Mouse (Mus musculus): Measurements from ENCODE around the gene Ermp1. TPM values are rescaled to one million over a fixed set of nuclear protein-coding genes. Genes with fewer than 3 reads are reported as not detected.

The Ermp1 gene
- polyA plus RNA-seq, 1 experiment from 2014 or later = 7.9 TPM

DNA sequence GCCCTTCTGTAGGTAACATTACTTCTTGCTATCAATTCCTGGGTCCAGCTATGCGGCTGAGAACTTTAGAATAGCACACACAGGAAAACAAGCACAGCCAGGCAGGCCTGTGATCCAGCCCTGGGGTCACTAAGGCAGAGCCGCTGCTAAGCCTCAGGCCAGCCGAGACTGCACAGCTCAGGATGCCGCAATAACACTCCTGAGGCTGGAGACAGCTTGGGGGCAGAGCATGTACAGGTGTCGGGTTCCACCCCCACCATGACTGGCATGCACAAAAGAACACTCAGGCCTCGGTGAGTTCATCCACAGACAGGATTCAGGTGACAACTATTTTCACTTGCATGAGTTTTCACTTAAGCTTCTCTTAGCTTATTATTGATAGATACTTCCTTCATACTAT lies 6.0 kb downstream of the Ermp1 start:
- WGBS = 51% methylated on average over 6 of the region's 6 CpGs
- ATAC-seq (ENCODE audit: borderline replicate concordance, extremely low read depth, low FRiP score, low TSS enrichment) = no peak
- no peak overlapping the region for H3K9ac ChIP-seq
- no peaks in the 10 kb centered on the region for H3K36me3 ChIP-seq
- H3K9me3 ChIP-seq = no peaks in the 10 kb centered on the region
- H3K4me2 ChIP-seq = no peak overlapping the region
- H3K27ac ChIP-seq = no peak overlapping the region
- no peak overlapping the region for H3K4me3 ChIP-seq
- H3K27me3 ChIP-seq = peaks cover 20% of the 10 kb centered on the region; the same call in 1 of the 2 replicates
- H3K4me1 ChIP-seq = 0 out of 2 replicates have a peak, but pooled peaks cover under 1% of the 10 kb centered on the region

DNA sequence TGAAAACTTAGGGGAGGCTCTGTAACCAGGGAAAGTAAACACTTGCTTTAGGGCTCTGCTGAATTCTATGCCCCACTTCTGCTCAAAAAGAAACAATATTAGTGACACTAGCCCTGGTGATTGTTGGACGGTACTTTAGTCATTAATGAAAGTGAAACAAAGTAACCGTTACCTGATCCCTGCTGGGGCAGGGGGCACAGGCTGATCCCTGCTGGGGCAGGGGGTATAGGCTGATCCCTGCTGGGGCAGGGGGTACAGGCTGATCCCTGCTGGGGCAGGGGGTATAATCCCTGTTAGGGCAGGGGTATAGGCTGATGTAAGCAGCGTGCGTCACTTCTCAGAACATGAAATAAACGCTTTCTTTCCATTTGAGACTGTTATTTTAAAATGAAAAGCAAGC lies 6.7 kb downstream of the Ermp1 start:
- H3K4me3 ChIP-seq = no peak overlapping the region
- ATAC-seq (ENCODE audit: borderline replicate concordance, extremely low read depth, low FRiP score, low TSS enrichment) = no peak
- H3K4me2 ChIP-seq = peak overlapping the region; percentile 38; the same call in 1 of the 2 replicates
- H3K4me1 ChIP-seq = no peaks in the 10 kb centered on the region
- no peak overlapping the region for H3K9ac ChIP-seq
- 74% methylated on average over 5 of the region's 5 CpGs for WGBS
- peaks cover 19% of the 10 kb centered on the region; the same call in 1 of the 2 replicates for H3K27me3 ChIP-seq
- no peaks in the 10 kb centered on the region for H3K36me3 ChIP-seq
- no peak overlapping the region for H3K27ac ChIP-seq
- no peaks in the 10 kb centered on the region for H3K9me3 ChIP-seq

DNA sequence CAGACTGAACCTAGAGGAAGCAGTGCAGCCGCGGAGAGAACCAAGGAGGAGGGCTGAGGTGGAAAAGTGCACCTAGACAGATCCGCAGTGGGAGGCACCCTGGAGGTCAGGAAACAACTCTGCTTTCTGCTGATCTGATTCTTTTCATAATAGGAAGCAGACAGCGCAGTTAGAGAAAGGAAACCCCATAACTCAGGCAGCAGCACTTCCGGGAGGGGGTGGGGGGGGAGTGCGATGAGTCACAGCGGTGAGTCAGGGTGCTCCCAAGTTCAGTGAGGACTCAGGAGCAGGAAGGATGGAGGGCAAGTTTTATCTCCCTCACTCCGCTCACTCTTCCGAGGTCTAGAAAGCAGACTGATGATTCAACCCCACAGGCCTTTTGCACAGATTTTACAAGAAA lies 7.2 kb downstream of the Ermp1 start:
- no peak overlapping the region for H3K4me3 ChIP-seq
- H3K9ac ChIP-seq = no peak overlapping the region
- H3K27ac ChIP-seq = no peak overlapping the region
- no peak for ATAC-seq (ENCODE audit: borderline replicate concordance, extremely low read depth, low FRiP score, low TSS enrichment)
- 37% methylated on average over 9 of the region's 9 CpGs for whole genome bisulfite sequencing
- no peaks in the 10 kb centered on the region for H3K9me3 ChIP-seq
- no peaks in the 10 kb centered on the region for H3K4me1 ChIP-seq
- H3K27me3 ChIP-seq = peaks cover 14% of the 10 kb centered on the region; the same call in 1 of the 2 replicates
- peak overlapping the region; percentile 38 for H3K4me2 ChIP-seq
- H3K36me3 ChIP-seq = no peaks in the 10 kb centered on the region

DNA sequence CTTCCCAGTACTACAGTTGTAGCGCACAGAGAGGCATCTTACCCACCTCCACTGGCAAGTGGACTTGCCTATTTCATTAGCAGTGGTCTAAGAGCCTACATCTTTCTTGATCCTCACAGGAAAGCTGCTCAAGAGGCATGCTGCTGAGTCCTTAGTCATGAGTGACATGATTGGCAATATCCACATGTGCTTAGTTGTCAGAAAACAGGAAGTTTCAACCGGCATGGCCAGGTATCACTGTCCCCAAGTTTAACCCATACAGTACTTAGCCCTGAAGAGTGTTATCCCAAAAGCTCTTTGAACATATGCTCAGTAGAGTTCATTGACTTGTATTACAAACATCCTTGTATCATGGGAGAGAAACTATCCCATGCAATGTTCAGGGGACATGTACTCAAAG lies 36.1 kb downstream of the Ermp1 start:
- H3K9ac ChIP-seq = no peak overlapping the region
- H3K4me2 ChIP-seq = no peak overlapping the region
- ATAC-seq (ENCODE audit: borderline replicate concordance, extremely low read depth, low FRiP score, low TSS enrichment) = no peak
- no peaks in the 10 kb centered on the region for H3K27me3 ChIP-seq
- H3K4me3 ChIP-seq = no peak overlapping the region
- no peaks in the 10 kb centered on the region for H3K4me1 ChIP-seq
- no peak overlapping the region for H3K27ac ChIP-seq
- WGBS = 81% methylated on average over 2 of the region's 2 CpGs
- no peaks in the 10 kb centered on the region for H3K9me3 ChIP-seq
- H3K36me3 ChIP-seq = peaks cover 10% of the 10 kb centered on the region; the same call in 1 of the 2 replicates

DNA sequence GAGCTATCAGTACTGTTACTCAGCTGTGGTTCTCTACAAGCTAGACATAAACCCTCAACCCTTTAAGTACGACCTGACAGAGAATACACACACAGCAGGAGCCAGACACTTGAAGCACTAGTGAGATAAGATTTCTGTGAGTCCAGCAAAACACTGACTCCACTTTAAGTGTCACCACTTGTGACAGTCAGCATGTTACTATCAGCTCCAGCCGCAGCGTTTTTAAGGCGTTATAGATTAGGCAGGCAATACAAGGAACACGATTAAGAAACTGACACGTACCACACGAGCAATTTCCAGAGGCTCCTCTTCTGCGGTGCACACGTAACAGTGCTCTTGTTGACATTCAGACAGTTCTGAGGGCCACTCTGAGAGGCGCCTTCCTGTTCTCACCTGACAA lies 37.3 kb downstream of the Ermp1 start:
- H3K9ac ChIP-seq = no peak overlapping the region
- no peak for ATAC-seq (ENCODE audit: borderline replicate concordance, extremely low read depth, low FRiP score, low TSS enrichment)
- no peak overlapping the region for H3K27ac ChIP-seq
- H3K9me3 ChIP-seq = no peaks in the 10 kb centered on the region
- peaks cover 10% of the 10 kb centered on the region; the same call in 1 of the 2 replicates for H3K36me3 ChIP-seq
- H3K27me3 ChIP-seq = no peaks in the 10 kb centered on the region
- H3K4me2 ChIP-seq = no peak overlapping the region
- H3K4me3 ChIP-seq = no peak overlapping the region
- H3K4me1 ChIP-seq = no peaks in the 10 kb centered on the region
- WGBS = 51% methylated on average over 10 of the region's 10 CpGs

DNA sequence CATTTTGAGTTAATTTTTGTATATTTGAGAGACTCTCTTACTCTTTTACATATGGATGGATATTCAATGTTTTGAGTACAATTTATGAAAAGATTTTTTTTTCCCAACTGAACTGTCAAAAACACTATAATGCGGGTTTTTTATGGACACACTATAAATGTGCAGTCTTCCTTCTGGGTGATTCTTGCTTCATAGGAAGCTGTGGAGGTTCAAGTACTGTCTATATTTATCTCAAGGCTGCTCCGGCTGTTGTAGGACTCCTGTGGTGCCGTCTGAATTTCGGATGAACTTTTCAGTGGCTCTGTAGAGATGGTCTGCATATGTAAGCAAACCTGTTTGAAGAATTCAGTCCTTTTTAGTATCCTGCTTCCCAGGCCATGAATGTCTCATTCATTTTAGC lies 40.0 kb downstream of the Ermp1 start:
- no peaks in the 10 kb centered on the region for H3K27me3 ChIP-seq
- no peak overlapping the region for H3K27ac ChIP-seq
- no peaks in the 10 kb centered on the region for H3K9me3 ChIP-seq
- 88% methylated on average over 4 of the region's 4 CpGs for WGBS
- no peak overlapping the region for H3K4me3 ChIP-seq
- H3K9ac ChIP-seq = no peak overlapping the region
- no peak for ATAC-seq (ENCODE audit: borderline replicate concordance, extremely low read depth, low FRiP score, low TSS enrichment)
- peaks cover 21% of the 10 kb centered on the region for H3K36me3 ChIP-seq
- H3K4me2 ChIP-seq = no peak overlapping the region
- no peaks in the 10 kb centered on the region for H3K4me1 ChIP-seq

DNA sequence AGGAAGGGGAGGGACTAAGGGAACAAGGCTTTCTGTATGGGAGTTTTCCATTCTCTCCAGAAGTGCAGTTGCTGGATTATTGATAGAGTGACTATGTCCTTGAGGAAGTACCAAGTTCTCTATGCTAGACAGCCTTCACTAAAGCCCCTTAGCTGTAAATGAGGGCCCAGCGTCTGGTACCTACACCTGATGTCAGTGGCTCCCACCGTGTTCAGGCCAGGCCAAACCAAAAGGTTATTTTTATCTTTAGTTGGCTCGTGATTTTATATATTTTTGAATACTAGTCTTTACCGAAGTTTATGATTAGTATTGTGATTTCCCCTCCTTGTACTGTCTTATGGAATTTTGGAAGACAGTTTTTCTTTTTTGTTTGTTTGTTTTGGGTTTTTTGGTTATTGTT lies 40.7 kb downstream of the Ermp1 start:
- H3K4me2 ChIP-seq = no peak overlapping the region
- H3K9ac ChIP-seq = no peak overlapping the region
- WGBS = 89% methylated on average over 4 of the region's 4 CpGs
- H3K9me3 ChIP-seq = no peaks in the 10 kb centered on the region
- H3K4me3 ChIP-seq = no peak overlapping the region
- no peaks in the 10 kb centered on the region for H3K27me3 ChIP-seq
- no peak for ATAC-seq (ENCODE audit: borderline replicate concordance, extremely low read depth, low FRiP score, low TSS enrichment)
- H3K36me3 ChIP-seq = peaks cover 28% of the 10 kb centered on the region
- no peak overlapping the region for H3K27ac ChIP-seq
- no peaks in the 10 kb centered on the region for H3K4me1 ChIP-seq

DNA sequence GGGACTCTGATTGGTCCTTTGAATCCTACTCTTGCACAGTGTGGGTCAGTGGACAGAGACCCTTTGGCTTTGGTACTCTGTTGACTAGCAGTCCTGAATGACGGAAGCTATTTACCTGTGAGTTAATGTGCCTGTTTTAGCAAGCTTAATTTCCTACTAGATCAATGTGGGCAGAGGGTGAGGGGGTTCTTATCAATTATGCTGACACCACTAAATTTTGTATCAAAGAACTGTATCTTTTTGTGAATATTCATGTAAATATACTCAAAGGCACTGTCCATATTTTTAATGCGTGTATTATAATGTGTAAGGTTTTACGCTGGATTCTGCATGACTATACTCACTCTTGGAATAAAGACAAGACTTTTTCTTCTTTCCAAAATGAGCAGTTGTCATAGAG lies 43.6 kb downstream of the Ermp1 start:
- no peak overlapping the region for H3K4me3 ChIP-seq
- H3K4me2 ChIP-seq = no peak overlapping the region
- no peaks in the 10 kb centered on the region for H3K4me1 ChIP-seq
- WGBS = 93% methylated on average over 3 of the region's 3 CpGs
- no peak for ATAC-seq (ENCODE audit: borderline replicate concordance, extremely low read depth, low FRiP score, low TSS enrichment)
- no peaks in the 10 kb centered on the region for H3K27me3 ChIP-seq
- H3K36me3 ChIP-seq = peaks cover 41% of the 10 kb centered on the region
- H3K9me3 ChIP-seq = no peaks in the 10 kb centered on the region
- H3K9ac ChIP-seq = no peak overlapping the region
- H3K27ac ChIP-seq = no peak overlapping the region

DNA sequence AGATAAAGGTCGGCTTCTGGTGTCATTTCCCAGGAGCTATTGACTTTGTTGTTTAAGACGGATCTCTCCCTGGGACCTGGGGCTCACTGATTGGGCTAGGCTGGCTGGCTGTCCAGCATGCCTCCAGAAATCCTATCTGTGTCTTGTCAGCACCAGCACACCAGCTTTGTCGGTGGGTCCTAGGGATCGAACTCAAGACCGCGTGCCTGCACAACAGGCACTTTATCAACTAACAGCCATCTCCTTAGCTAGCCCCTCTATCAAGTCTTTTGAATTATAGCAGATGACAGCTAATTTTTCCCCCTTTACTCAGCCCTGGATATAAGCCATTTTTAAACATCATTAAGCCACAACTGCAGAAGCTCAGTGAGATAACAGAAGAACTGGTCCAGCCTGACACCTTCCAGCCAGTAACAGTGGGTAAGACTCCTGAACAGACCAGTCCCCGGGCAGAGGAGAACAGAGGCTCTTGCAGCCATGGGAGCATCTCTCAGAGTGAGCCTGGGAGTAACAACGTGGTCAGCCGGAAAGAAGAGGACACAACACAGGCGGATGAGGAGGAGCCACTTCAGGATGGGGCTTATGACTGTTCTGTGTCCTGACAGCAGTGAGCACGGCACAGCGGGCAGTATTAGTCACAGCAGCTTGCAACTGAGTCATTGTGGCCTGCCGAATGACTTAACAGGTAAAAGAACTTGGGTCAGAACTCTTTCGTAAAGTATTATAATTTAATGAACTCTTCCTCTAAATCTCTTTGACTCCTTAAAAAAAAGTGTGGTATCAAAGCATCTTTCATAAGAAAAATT lies 44.5 kb downstream of the Ermp1 start:
- Histone ChIP-seq H3K4me1 (no peaks in the 10 kb centered on the region), H3K27me3 (no peaks in the 10 kb centered on the region), H3K27ac (no peak overlapping the region), H3K36me3 (peaks cover 50% of the 10 kb centered on the region), H3K9ac (no peak overlapping the region), H3K9me3 (no peaks in the 10 kb centered on the region), H3K4me2 (no peak overlapping the region), H3K4me3 (no peak overlapping the region)
- 78% methylated on average over 14 of the region's 14 CpGs for WGBS
- ATAC-seq (ENCODE audit: borderline replicate concordance, extremely low read depth, low FRiP score, low TSS enrichment) = no peak

DNA sequence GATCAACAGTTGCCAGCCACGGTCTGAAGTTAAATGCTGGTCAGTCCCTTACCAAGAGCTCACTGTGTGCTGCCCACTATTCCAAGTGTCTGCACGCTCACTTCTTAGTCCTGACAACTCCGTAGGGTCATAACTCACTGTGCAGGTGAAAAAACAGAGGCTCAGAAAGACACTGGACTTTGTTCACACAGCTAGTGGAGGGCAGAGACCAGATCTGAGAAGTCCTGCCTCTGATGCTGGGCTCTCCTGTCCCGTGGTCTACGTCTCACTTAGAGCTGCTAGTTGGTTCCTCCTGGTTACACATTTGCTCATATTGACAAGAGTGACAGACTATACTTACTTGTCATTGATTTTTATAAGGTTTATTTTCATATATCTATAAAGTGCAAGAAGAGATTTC lies 49.2 kb downstream of the Ermp1 start:
- Histone ChIP-seq H3K4me2 (no peak overlapping the region), H3K9ac (no peak overlapping the region), H3K4me3 (no peak overlapping the region), H3K9me3 (no peaks in the 10 kb centered on the region), H3K27ac (no peak overlapping the region), H3K27me3 (no peaks in the 10 kb centered on the region), H3K36me3 (peaks cover 60% of the 10 kb centered on the region), H3K4me1 (no peaks in the 10 kb centered on the region)
- no peak for ATAC-seq (ENCODE audit: borderline replicate concordance, extremely low read depth, low FRiP score, low TSS enrichment)
- 88% methylated on average over 5 of the region's 5 CpGs for WGBS

DNA sequence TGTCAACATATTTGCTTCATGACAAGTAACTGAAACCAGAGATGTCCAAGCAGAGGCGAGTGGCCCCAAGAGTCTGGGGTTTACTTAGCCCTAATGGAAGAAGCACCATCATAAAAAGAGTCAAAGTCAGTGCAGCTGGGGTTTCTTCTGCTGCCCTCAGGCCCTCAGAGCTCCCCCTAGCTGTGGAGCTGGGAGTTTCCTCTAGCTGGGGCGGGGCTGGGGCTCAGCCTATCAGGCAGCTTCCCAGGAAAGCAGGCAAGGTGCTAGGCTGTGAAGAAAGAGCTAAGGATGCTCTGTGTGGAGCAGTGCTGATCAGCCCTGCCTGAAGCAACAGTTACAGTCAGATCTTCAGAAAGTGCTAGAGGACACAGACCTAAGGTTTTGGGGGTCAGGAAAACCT lies 51.2 kb downstream of the Ermp1 start:
- H3K27me3 ChIP-seq = no peaks in the 10 kb centered on the region
- H3K9me3 ChIP-seq = no peaks in the 10 kb centered on the region
- H3K4me2 ChIP-seq = no peak overlapping the region
- WGBS = 92% methylated on average over 2 of the region's 2 CpGs
- peaks cover 42% of the 10 kb centered on the region for H3K36me3 ChIP-seq
- no peak overlapping the region for H3K9ac ChIP-seq
- no peak for ATAC-seq (ENCODE audit: borderline replicate concordance, extremely low read depth, low FRiP score, low TSS enrichment)
- no peak overlapping the region for H3K27ac ChIP-seq
- no peak overlapping the region for H3K4me3 ChIP-seq
- H3K4me1 ChIP-seq = no peaks in the 10 kb centered on the region

DNA sequence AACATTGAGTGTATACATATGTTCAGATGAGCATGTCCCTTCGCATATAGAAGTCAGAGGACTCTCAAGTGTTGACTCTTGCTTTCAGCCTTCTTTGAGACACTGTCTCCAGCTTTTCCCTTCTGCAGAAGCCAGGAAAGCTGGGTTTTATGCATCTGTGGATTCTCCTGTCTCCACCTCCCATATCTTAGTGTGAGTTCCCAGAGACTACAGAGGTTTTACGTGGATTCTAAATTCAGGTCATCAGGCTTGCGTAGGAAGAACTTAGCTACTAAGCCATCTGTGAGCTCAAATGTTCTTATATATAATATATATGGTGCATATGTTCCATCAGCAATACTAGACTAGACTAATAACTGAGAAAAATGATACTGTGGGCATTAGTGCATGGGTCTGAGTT lies 51.9 kb downstream of the Ermp1 start:
- Histone ChIP-seq H3K27ac (no peak overlapping the region), H3K4me2 (no peak overlapping the region), H3K9me3 (no peaks in the 10 kb centered on the region), H3K27me3 (no peaks in the 10 kb centered on the region), H3K9ac (no peak overlapping the region), H3K4me1 (no peaks in the 10 kb centered on the region), H3K4me3 (no peak overlapping the region), H3K36me3 (peaks cover 39% of the 10 kb centered on the region)
- 92% methylated on average over 3 of the region's 3 CpGs for WGBS
- ATAC-seq (ENCODE audit: borderline replicate concordance, extremely low read depth, low FRiP score, low TSS enrichment) = no peak

Measured in lung, embryonic 15.5 days (tissue).